Mouse (Mus musculus) induced T-regulatory cell, adult 2 months (primary cell): Measurements from ENCODE around the gene Sv2a.
"Not testable (repeated sequence)": the region's sequence is repeated elsewhere in the genome, so short reads cannot be mapped to it uniquely, and the experiment has no call there.

Experiments used
- DNase-seq: peaks from one replicate; pipeline ENCODE4 v3.0.0-alpha.2; 2012; ENCODE audit warnings: low read depth

Sv2a gene

DNA sequence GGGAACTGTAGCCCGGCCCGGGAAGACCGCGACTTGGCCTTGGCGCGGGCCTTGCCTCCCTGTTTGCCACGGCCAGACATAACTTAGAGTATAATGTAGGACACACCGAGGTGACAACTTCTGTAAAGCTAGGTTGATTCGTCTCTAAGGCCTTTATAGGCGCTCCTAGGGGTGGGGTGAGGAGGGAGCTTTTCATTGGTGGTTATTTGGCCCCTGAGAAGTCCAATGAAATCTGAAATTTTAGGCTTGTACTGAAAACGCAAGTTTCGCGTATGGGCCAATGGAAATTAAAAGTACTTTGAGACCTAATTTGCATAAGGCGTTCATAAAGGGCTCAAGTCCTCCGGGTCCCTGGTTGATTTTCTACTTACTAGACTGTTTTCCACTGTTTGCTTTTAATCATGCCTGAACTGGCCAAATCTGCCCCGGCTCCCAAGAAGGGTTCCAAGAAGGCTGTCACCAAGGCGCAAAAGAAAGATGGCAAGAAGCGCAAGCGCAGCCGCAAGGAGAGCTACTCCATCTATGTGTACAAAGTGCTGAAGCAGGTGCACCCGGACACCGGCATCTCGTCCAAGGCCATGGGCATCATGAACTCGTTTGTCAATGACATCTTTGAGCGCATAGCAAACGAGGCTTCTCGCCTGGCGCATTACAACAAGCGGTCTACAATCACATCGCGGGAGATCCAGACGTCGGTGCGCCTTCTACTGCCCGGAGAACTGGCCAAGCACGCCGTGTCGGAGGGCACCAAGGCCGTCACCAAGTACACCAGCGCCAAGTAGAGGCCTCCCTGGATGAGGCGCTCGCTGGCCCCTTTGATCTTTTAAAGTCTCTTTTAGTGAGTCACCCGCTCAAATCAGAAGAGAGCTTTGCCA is 40.1 kb downstream of the Sv2a start, which contains the start of the genes Hist2h2ac and Hist2h2be:
Hist2h2ac (minus strand) TSS at position 116 of the 875 bp plus-strand sequence.
Hist2h2be (plus strand) TSS at position 355 of the 875 bp plus-strand sequence.
- peak; percentile 96 for DNase-seq

DNA sequence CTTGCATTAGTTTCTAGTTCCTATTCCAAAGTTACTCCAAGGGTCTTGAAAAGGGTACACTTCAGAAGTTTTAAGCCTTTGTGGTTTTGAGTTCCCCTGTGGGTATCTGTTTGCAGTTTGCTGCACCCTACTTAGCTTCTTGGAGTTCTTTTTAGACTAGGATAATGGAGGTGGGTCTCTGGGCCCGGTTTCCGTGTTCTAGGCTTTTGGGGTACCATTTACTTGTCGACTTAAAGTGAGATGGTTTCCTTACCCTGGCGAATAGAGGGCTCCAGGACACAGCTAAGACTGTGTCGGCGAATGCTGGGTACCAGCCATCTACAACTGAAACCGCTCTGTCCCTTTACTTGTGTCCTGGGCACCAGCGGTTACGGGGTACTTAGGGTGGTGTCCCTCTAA is 40.7 kb downstream of the Sv2a start:
- DNase-seq: no peak

DNA sequence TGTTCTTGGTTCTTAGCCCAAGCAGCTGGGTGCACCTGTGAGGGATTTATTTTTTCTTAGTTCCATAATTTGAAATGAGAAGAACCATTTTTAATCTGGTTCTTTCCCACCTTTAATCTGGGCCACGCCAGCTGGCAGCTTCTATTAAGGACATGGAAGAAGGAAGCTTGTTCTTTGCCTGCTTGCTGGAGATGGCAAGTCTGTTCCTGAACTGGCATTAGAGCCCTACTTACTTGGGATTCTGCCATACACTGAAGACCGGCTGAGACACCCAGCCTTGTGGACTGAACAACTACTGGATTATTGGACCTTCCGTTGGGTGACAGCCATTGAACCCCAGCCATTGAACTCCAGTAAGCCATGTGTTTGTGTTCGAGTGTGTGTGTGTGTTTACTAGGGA is 41.8 kb downstream of the Sv2a start:
- DNase-seq: no peak

DNA sequence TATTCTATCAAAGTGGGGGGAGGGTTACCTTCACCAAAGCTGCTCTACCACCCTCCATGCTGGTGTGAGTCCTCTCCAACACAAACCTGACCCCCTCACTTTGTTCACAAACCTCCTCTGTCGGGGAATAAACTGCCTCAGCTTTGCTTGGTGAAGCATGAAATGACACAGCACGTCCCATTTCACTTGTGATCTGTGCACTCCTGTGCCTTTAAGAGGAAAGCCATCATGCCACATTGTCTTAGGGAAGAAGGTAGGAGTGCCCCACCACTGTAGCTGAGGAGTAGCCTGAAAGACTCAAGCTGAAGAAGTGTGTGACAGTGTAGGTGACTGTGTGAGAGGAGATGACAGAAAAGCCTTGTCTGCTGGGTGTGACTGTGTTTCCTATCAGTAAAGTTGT is 44.5 kb downstream of the Sv2a start:
- DNase-seq: no peak

DNA sequence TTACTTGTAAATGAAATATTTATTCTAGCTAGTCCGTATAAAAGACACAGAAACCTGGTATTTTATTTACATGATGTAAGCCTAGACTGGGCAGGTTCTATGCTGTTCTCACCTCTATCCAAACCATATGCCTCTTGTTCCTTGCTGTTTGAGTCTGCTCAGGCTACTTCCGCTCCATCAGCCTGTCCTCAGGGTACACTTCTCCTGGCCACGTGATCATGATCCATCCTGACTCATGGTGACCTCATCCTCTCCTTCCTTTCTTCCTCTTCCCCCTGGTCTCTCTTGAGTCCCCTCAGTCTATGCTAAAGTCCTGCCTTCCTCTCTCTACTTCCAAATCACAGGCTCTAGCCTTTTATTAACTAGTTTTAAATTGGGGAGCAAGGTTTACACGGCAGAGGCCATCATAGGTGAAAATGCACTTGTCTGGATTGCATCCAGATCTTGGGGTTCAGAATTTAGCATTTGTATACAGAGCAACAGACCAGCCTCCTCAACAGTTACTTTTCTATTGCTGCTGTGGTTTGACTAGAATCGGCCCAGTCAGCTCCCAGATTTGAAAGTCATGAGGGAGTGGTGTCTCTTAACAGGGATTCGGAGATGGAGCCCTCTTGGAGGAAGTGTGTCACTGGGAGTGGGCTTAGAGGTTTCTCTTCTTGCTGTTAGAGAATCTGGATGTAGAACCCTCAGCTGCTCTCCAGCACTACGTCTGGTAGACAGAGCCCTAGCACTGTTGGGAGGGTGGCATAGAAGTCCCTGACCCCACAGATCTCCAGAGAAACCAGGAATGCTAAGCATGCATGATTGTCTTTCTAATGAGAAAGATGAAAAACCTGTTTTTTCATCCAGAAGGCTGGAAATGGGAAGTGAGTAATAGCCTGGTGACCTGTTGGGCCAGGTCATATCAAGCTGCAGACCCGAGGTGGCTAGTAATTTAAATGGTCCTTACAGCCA is 46.0 kb downstream of the Sv2a start:
- DNase-seq: no peak

DNA sequence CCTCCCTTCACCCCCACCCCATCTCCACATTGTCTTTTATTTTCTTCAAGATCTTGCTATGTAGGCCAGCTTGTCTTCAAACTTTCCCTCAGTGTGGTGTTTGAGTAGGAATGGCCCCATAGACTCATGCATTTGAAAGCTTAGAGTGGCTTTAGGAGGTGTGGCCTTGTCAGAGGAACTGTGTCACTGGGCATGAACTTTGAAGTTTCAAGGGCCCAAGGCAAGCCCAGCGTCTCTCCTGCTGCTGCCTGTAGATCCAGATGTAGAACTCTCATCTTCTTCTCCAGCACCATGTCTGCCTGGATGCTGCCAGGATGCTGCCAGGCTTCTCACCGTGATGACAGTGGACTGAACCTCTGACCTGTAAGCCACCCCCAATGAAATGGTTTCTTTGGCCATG is 47.9 kb downstream of the Sv2a start:
- DNase-seq: no peak

DNA sequence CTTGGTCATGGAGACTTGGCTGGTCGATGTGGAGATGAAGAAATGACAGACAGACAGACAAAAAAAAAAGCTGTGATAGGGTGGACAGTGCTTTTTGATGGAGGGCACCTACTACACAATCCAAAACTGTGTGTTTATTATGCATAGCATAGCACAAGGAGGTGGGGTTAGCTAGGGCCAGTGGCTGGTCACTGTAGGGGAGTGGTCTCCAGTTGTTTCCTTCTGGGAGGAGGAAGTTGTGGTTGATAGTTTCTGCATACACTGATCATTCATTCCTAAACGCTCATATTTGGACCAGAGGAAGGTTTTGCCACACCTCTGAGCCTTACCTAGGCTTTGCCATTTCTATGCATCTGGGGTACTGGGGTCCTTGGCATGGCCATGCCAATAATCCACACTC is 49.5 kb downstream of the Sv2a start:
- no peak for DNase-seq

DNA sequence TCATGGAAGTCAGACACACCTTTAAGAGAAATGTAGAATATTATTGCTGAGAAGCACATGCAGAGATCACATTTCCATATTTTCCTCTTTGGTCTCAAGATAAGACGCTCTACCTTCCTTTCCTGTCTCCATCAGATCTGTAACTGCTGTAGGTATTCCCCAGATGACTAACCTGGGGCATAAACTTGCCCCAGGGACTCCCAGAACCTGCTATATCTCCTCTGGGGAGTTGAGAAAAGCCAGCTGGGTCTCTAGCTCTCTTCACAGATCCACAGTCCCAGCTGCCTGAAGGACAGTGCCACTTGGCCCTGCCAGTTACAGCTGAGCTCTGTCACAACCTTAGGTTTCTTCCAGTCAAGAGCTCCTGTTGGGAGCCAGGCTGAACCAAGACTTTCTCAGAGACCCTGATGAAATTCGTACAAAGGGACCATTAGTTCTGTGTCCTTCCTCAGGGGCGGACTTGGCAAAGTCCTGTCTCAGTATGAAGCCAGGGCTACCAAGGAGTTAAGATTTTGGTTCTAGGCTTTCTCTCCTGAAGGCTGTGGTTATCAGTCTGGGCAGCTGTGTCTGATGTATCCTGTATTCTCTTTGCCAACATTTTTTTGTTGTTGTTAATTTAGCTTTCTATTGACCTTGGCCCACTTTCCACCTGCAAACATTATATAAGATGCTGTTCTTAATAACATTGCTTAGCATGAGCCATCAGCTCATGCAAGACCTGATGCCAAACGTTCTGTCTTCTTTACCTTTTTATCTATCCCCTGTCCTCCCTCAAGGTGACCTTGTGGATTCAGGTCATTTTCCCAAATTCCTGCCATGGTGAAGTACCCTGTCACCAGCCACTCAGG is 50.2 kb downstream of the Sv2a start:
- DNase-seq: no peak

DNA sequence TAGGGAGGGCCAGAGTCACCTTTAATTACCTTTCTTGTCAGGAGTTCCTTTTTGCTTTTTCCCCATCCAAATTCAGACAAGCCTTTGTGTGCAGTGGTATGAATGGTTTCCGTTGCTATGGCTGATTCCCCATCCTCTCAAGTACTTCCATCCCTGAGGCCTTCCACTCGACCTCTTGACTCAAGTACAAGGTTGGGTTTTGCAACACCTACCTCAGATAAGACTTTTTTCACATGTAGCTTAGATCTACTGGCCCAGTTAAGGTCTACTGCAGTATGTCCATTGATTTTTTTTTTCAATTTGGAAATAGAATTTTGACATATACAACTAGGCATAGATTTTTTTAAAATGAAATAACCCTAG is 50.8 kb downstream of the Sv2a start:
- no peak for DNase-seq

DNA sequence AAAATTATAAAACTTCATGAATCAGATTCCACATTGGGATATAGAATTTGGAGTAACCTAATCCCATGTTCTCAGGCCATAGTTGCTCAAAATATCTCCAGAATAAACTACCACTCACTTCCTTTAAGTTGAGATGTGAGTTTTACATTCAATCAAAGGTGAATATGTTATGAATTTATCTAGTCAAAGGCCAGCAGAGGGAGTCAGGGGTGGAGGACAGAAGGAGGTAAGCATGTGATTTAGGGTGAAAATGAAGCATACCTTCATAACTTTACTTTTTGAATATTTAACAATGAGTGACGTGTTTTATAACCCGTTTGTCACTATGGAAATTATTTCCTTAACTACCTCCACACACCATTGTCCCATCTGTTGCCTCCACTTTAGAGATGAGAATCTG is 54.0 kb downstream of the Sv2a start:
- peak; percentile 58 for DNase-seq

DNA sequence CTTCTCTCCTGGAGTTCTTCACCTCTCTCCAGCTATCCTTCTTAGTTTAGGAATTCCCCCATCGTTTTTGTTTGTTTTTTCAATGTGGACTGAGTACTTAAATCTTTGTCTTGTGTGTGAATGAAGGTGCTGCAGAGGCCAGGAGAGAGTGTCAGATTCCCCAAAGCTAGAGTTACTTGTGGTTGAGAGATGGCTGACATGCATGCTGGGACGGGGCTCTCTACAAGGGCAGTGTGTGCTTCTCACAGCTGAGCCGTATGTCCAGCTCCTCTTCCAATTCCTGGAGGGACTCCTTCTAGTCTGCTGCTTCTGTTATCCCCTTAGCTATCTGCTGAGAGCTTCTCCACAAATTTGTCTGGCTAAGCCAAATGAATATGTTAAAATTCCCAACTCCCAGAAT is 54.9 kb downstream of the Sv2a start:
- DNase-seq: no peak

DNA sequence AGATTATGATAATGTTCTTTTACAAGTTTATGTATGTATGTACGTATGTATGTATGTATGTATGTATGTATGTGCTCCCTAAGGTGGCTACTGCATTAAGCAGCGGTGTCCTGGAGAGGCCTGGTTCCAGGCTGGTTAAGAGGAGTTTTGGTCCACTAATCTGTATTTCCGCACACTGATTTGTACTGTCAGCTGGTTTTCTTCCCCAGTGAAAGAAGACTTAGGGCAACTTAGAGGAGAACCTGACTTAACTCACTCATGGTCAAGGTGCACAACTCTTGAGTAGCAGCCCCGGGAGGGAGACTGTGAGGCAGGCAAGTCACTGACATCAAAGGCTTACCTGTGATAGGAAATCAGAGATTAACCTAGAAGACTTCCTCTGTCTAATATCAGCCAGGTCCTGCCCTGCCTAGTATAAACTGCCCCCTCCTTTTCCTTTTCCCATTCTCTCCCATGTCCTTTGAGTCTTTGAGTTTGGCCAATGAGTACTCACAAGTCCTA is 55.9 kb downstream of the Sv2a start:
- DNase-seq: no peak

DNA sequence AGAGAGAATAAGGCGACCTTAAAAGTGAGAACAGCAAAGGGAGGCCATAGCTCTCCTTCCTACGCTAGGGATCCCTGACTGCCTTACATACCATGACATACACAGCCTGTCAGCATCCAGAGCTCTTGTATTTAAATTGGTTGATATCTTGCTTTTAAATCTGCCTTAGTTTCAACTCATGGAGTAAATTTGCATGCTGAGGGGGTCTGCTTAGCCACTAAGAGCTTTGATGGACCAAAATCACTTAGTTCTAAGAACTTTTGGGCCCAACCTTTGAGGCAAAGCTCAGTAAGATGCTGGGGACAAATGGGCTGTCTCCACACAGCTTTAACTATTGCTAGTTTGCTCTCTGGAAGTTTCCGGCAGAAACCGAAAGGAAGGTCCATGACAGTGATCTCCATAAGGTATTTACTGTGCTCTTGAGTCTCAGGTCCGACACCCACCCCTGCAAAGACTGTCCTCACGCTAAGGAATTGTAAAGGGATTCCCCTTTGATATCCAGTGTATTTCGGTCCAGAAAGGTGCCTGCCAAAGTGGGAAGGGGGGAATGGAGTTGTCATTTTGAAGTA is 56.5 kb downstream of the Sv2a start:
- DNase-seq: peak; percentile 70

DNA sequence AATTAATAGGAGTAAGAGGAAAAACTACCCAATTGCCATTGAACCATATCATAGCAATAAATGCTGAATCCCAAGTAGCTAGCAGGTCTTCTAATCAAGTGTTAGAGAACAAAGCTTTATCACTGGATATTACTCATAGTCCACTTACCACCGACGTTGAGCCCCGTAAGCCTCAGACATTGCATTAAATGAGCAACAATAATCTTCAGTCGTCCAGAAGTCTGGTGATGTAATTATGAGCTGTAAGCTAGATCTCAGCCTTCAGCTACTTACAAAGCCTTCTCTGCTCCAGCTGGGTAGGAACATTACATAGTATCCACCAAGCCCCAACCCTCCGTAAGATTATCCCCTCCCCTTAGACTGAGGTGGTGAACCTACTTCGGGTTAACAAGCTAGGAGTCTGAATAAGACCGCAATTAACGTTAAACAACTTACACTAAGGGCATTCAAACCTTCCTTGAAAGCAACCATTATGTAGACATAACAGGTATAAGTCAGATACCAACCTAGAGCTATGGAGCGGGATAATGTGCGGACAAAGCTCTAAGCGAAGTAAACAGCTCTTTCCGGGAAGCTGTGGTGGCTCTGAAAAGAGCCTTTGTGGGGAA is 57.1 kb downstream of the Sv2a start:
- DNase-seq: peak; percentile 70

DNA sequence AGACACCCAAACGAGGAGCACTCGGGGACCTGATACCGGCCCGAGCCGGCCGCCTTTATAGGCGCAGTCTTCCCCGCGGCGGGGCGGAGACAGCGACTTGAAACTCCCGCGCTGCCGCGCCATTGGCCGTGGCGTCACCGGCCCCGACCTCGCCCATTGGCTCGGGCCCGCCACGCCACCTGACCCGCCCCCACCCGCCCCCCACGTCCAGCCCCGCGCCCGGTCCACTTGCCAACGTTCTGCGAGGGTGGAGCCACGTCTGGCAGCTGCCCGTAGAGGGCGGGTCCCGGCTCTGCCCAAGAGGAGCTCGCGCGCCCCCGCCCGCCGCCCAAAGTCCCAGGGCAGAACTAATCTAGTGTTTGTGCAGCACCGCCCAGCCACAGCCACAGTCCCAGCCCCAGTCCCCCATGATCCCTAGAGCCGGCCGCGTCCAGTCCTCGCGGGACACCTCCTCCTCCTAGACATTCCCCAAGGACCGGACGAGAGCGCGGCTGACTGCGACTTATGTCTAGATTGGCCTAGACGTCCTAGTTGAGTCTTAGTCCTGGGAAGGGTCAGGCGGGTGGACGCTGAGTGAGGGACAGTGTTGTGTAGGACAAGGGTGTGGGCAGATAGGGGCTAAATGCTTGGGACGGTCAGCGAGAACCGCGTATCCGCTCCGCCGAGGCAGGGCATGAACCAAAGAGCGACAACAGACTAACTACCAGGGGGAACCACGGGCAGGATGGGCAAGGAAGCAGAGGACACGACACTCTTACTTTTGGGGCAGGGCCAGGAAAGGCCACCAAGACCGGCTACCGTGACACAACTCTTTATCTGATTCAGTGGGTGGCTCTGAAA is 58.2 kb downstream of the Sv2a start, which contains the start of gene Hist2h3c2:
Hist2h3c2 (minus strand) TSS at position 174 of the 840 bp plus-strand sequence.
- not testable (repeated sequence) for DNase-seq

DNA sequence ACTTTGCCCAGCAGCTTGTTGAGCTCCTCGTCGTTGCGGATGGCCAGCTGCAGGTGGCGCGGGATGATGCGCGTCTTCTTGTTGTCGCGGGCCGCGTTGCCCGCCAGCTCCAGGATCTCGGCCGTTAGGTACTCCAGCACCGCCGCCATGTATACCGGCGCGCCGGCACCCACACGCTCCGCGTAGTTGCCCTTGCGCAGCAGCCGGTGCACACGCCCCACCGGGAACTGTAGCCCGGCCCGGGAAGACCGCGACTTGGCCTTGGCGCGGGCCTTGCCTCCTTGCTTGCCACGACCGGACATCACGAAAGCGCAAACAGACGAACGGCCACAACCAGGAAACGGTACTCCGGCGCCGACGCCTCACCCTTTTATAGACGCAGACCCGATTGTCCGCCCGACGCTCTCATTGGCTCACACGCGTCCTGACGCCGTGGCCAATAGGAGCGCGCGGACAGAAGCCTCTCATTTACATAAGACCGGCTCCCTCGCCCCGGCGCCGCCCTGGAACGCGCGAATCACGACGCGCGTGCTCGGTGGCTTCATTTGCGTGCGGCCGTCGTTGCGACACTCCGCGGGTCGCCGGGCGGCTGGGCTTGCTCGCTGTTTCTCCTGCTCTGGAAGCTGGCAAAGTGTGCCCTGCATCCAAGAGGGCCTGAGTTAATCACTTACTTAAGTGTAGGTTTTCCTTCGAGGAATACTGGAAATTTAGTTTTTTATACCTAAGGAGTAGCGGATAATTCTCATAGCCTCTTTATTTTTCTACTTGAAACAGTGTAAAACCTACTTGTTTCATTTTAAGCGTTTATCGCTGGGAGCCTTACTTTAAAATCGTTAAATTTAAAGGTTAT is 59.2 kb downstream of the Sv2a start, which contains the start of gene Hist2h2aa2:
Hist2h2aa2 (minus strand) TSS at position 328 of the 850 bp plus-strand sequence.
- DNase-seq: peak; percentile 75

DNA sequence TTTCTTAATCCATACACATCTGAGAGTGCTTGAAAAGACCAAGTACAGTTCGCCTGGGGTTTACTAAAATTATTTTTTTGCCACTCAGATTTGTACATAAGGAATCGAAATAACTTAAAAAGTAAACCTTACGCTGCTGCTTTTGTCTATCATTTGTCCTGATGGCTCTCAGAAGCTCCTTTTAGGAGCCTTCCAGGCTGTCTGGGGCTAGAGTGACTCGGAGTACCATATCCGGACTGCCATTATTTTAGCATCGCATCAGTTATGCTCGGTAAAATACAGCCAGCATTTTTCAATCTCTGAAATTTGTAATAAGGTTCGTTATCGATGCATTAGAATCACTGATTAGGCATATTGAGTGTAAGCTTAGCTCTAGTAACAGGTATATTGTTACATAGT is 59.8 kb downstream of the Sv2a start:
- no peak for DNase-seq

DNA sequence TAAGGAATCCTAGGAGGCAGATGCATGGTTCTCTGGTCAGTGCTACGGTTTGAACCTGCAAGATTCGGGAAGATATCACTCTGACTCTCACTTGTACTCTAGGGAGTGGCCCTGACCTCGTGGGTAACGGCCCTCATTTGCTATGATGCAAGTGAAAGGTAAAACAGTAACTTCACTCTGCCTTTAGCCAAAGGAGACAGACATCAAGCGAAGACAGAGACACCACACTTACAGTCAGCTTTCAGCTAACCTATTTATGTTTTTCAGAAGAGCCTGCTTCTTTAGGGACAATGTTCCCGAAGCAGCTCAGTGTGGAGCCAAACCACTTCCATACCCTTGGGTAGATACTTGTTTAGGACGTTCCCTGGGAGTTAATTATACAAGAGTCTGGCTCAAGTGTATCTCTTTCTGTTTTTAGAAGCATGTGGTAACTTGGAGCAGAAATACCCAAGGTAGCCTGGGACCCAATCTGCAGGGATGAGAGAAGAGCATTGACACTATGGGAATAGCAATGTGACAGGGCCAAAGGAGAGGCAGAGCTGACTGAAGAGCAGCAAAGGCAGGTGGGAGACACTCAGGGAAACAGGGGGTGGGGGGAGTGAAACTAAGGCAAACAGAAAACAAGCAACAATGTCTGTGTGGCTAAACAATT is 63.1 kb downstream of the Sv2a start:
- DNase-seq: peak; percentile 35
